Mouse (Mus musculus) forebrain, postnatal 0 days (tissue): ENCODE results near the gene Pus7. TPM values are rescaled to one million over a fixed set of nuclear protein-coding genes. Genes with fewer than 3 reads are reported as not detected.

ENCODE experiments used
- ATAC-seq: fragments of 200-750 bp; cut with Nextera tagmentation; 2 replicates; pipeline ENCODE4 v1.8.0; 2017; ENCODE audit warnings: mild to moderate bottlenecking, moderate library complexity
- DNase-seq: peaks from one replicate; pipeline ENCODE4 v3.0.0-alpha.2; 2015
- H3K27ac ChIP-seq: fragments of 300-500 bp; sonication (generic); 2 replicates; pipeline ENCODE4 v1.5.1; 2014; ENCODE audit warnings: low read depth, mild to moderate bottlenecking, antibody characterized with exemption, low read length, moderate library complexity, mixed read lengths
- H3K27me3 ChIP-seq: fragments of 300-500 bp; sonication (generic); 2 replicates; pipeline ENCODE4 v1.6.1; 2014; ENCODE audit warnings: mild to moderate bottlenecking, low read length, mixed read lengths; ENCODE audit not compliant: insufficient read depth
- H3K36me3 ChIP-seq: fragments of 300-500 bp; sonication (generic); 2 replicates; pipeline ENCODE4 v1.6.1; 2014; ENCODE audit warnings: mild to moderate bottlenecking, moderate library complexity; ENCODE audit not compliant: insufficient read depth
- H3K4me1 ChIP-seq: fragments of 300-500 bp; sonication (generic); 2 replicates; pipeline ENCODE4 v1.6.1; 2014; ENCODE audit warnings: antibody characterized with exemption; ENCODE audit not compliant: insufficient read depth
- H3K4me2 ChIP-seq: fragments of 300-500 bp; sonication (generic); 2 replicates; pipeline ENCODE4 v1.6.1; 2014; ENCODE audit warnings: low read depth, mild to moderate bottlenecking, moderate library complexity
- H3K4me3 ChIP-seq: fragments of 300-500 bp; sonication (generic); 2 replicates; pipeline ENCODE4 v1.5.1; 2014; ENCODE audit warnings: low read depth, low read length, mixed read lengths
- H3K9ac ChIP-seq: fragments of 300-500 bp; sonication (generic); 2 replicates; pipeline ENCODE4 v1.6.1; 2014; ENCODE audit warnings: mild to moderate bottlenecking
- H3K9me3 ChIP-seq: fragments of 300-500 bp; sonication (generic); 2 replicates; pipeline ENCODE4 v1.6.1; 2016; ENCODE audit warnings: low read length
- CTCF ChIP-seq: sonication (generic); IDR thresholded peaks from 2 replicates; pipeline ENCODE4 v1.5.1; 2016; ENCODE audit warnings: antibody characterized with exemption, control low read depth, low read depth
- WGBS: fragments of 180-500 bp; shearing (Covaris S2); extraction: QIAGEN DNeasy Blood & Tissue Kit; methylation state at CpG from one replicate; pipeline ENCODE4 v1.1.7; 2014; 5-methylcytosine and 5-hydroxymethylcytosine counted together
- polyA plus RNA-seq: library from polyadenylated mRNA; unstranded; fragments of >200 nt; fragmentation: Nextera tagmentation; extraction: Ambion mirVana; gene quantifications from 2 replicates; pipeline ENCODE4 v1.2.1, GENCODE M21; 2015
- total RNA-seq: library from RNA; depleted of rRNA; stranded (reverse); fragments of >200 nt; gene quantifications from 2 replicates; pipeline ENCODE4 v1.2.3, GENCODE M21; 2014

The Pus7 gene
- total and polyA plus RNA-seq, 2 experiments from 2014 or later = 15.5 to 18.9 TPM

- Histone ChIP-seq H3K4me3 (no peak overlapping the region), H3K27ac (no peak overlapping the region), H3K9ac (no peak overlapping the region), H3K36me3 (peaks cover 19% of the 10 kb centered on the region), H3K9me3 (no peaks in the 10 kb centered on the region), H3K4me2 (no peak overlapping the region), H3K27me3 (no peaks in the 10 kb centered on the region), H3K4me1 (no peaks in the 10 kb centered on the region)
- ATAC-seq (no peak), DNase-seq (no peak)
- WGBS = 96% methylated on average over 9 of the region's 9 CpGs
- no peak for TF ChIP-seq CTCF
Observed at GRCm38 (mm10) chr5:23755591-23755990, 27.9 kb downstream of the Pus7 start.

- WGBS = 53% methylated on average over 2 of the region's 2 CpGs
- 0 out of 2 replicates have a peak, but pooled peaks have one; percentile 6 for TF ChIP-seq CTCF
- Histone ChIP-seq H3K4me2 (no peak overlapping the region), H3K36me3 (peaks cover 41% of the 10 kb centered on the region), H3K27me3 (no peaks in the 10 kb centered on the region), H3K27ac (no peak overlapping the region), H3K9ac (no peak overlapping the region), H3K9me3 (no peaks in the 10 kb centered on the region), H3K4me1 (no peaks in the 10 kb centered on the region), H3K4me3 (no peak overlapping the region)
- no peak for DNase-seq
- no peak for ATAC-seq
Observed at GRCm38 (mm10) chr5:23749882-23750281, 33.6 kb downstream of the Pus7 start.

GRCm38 (mm10) chr5:23743261-23743660 is 40.2 kb downstream of the Pus7 start:
- Histone ChIP-seq H3K4me2 (no peak overlapping the region), H3K36me3 (peaks cover 61% of the 10 kb centered on the region), H3K27ac (no peak overlapping the region), H3K9ac (no peak overlapping the region), H3K27me3 (no peaks in the 10 kb centered on the region), H3K9me3 (no peaks in the 10 kb centered on the region), H3K4me1 (no peaks in the 10 kb centered on the region), H3K4me3 (no peak overlapping the region)
- WGBS = 95% methylated on average over 12 of the region's 12 CpGs
- TF ChIP-seq CTCF = no peak
- no peak for DNase-seq
- ATAC-seq = no peak

GRCm38 (mm10) chr5:23737111-23737510 is 46.4 kb downstream of the Pus7 start:
- WGBS = 73% methylated on average over 4 of the region's 4 CpGs

GRCm38 (mm10) chr5:23736366-23736765 is 47.1 kb downstream of the Pus7 start:
- 69% methylated on average over 4 of the region's 4 CpGs for WGBS
- TF ChIP-seq CTCF = no peak
- H3K36me3 ChIP-seq = peaks cover 4% of the 10 kb centered on the region; the same call in 1 of the 2 replicates
- H3K4me3 ChIP-seq = no peak overlapping the region
- no peak for DNase-seq
- ATAC-seq = no peak
- no peak overlapping the region for H3K4me2 ChIP-seq
- H3K4me1 ChIP-seq = no peaks in the 10 kb centered on the region
- H3K9me3 ChIP-seq = no peaks in the 10 kb centered on the region
- no peak overlapping the region for H3K27ac ChIP-seq
- H3K27me3 ChIP-seq = no peaks in the 10 kb centered on the region
- no peak overlapping the region for H3K9ac ChIP-seq

More at GRCm38 (mm10) chr5:23737111-23737510, 46.4 kb downstream of the Pus7 start:
- no peak overlapping the region for H3K9ac ChIP-seq
- no peak overlapping the region for H3K4me2 ChIP-seq
- no peaks in the 10 kb centered on the region for H3K4me1 ChIP-seq
- no peak for TF ChIP-seq CTCF
- no peak overlapping the region for H3K4me3 ChIP-seq
- ATAC-seq = no peak
- peaks cover 9% of the 10 kb centered on the region for H3K36me3 ChIP-seq
- H3K27ac ChIP-seq = no peak overlapping the region
- DNase-seq = no peak
- H3K9me3 ChIP-seq = no peaks in the 10 kb centered on the region
- no peaks in the 10 kb centered on the region for H3K27me3 ChIP-seq

- DNase-seq = no peak
- no peak for ATAC-seq
- TF ChIP-seq CTCF = no peak
Observed at GRCm38 (mm10) chr5:23721956-23722355, 61.6 kb downstream of the Pus7 start.

GRCm38 (mm10) chr5:23718881-23719328 is 64.6 kb downstream of the Pus7 start:
- Histone ChIP-seq H3K27me3 (no peaks in the 10 kb centered on the region), H3K9me3 (no peaks in the 10 kb centered on the region), H3K4me1 (no peaks in the 10 kb centered on the region), H3K4me2 (no peak overlapping the region), H3K27ac (no peak overlapping the region), H3K36me3 (no peaks in the 10 kb centered on the region), H3K9ac (no peak overlapping the region), H3K4me3 (no peak overlapping the region)
- TF ChIP-seq CTCF = no peak
- DNase-seq = no peak
- 86% methylated on average over 4 of the region's 4 CpGs for WGBS
- ATAC-seq = no peak

More at GRCm38 (mm10) chr5:23721956-23722355, 61.6 kb downstream of the Pus7 start:
- Histone ChIP-seq H3K27ac (no peak overlapping the region), H3K36me3 (no peaks in the 10 kb centered on the region), H3K4me1 (no peaks in the 10 kb centered on the region), H3K4me3 (no peak overlapping the region), H3K27me3 (no peaks in the 10 kb centered on the region), H3K4me2 (no peak overlapping the region), H3K9me3 (no peaks in the 10 kb centered on the region), H3K9ac (no peak overlapping the region)
- WGBS = 92% methylated on average over 2 of the region's 2 CpGs
